Mouse (Mus musculus) embryo, embryonic 10.5 days (tissue): Measurements from ENCODE around the gene Crocc2.
A peak's percentile ranks its signal among the peaks of the same experiment; 100 is the strongest.

ENCODE experiments used
- DNase-seq: peaks from one replicate; pipeline ENCODE4 v3.0.0-alpha.2; 2015; ENCODE audit warnings: low spot score

Crocc2 gene

GRCm38 (mm10) chr1:93168295-93168775 is at the start of gene Crocc2:
Gene Crocc2 (plus strand): TSS chr1:93168725.
- no peak for DNase-seq

DNA sequence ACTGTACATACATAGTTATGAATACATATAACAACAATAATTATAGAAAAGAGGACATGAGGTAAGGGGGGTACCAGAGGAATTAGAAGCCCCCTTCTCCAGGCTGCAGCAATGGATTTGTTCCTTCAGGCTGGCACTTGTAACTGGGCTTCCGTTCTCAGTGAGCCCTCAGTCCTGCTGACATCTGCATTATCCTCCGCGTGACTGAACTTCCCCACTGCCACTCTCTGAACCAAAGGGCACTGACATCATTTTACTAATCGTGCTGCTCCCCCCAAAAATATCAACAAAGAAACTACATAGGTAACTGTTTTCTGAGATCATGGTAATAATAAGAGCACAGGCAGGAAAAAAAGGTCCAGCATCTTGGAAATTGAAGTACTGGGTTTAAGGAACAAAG is 49.7 kb upstream of the Crocc2 start:
- DNase-seq: no peak

- no peak for DNase-seq
Observed at GRCm38 (mm10) chr1:93123179-93123854, 45.2 kb upstream of the Crocc2 start.

DNA sequence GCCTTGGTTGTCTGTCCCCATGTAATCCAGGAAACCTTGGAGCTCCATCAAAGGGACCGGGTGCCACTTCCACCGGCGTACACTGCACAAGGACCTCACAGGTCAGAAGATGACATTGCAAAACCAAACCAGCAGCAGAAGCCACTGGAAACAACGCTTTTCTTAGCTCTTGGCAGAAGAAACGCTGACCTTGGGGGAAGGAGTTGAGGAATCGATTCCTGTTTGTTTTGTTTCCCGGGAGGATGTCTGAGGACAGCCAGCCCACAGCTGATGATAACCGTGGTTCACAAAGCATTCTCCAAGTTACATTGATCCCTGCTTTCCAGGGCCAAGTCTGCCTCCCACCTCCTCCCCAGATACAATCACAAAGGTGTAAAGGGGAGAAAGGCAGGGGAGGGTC is 44.5 kb upstream of the Crocc2 start:
- DNase-seq: no peak

DNA sequence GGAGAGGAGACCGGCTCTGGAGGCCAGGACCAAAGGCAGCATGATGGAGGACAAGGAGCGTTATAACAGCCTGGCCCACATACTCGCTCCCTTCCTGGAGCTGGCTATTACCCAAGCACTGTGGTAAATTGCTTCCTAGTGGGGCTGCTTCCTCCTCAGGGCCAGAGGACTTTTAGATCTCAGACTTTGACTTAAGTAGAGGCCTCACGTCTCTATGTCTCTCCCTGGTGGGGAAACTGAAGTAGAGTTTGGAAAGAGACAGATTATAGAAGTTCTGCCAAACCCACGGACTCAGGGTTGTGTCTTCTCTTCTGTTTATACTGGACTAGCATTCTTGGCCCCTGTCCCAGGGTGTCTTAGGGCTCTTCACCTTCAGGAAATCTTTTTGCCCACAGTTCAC is 43.3 kb upstream of the Crocc2 start:
- DNase-seq: no peak

DNA sequence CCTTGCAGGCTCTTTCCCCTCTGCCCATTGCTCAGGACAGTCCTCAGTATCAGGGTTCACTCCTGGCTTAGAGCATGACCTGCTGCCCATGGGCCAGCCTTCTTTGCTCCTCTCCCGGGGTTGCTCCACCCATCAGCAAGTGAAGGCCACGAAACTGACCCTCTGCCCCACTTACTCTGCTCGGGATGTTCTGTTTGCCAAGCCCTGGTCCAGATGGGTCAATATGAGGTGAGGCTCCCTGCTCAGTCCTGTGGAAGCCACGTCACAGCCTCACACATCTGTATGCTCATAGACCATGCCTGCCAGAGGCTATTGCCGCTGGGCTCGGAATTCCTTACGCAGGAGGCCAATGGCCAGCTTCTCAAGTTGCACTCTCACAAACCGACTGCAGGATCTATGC is 40.3 kb upstream of the Crocc2 start:
- DNase-seq: no peak

DNA sequence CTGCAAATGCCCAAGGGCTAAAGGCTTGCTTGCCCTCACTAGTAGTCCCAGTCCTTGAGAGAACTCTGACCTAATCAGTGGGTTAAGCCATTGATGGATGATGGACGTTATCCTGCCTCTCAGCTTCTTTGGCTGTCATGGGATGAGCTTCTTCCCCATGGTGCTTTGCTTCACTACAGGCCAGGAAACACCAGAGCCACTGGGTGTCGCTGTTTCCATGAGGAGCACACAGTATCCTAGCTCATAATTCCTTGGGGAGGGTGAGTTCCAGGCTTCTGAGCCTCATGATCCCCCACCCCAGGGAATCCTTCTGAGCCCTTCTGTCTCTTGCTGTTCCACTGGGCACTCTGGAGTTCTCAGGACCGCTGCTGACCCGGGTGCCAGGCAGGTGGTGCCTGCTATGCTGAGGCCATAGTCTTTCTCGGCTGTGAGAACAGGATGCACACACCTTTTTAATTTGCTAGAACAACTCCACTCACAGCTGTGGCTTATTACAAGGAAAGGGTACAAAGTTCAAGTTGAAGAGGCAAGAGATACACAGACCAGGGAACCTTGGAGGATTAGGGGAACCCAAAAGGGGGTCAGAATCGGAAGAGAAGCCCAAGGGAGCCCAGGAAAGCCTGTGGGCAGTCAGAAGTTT is 39.7 kb upstream of the Crocc2 start:
- peak; percentile 79 for DNase-seq

DNA sequence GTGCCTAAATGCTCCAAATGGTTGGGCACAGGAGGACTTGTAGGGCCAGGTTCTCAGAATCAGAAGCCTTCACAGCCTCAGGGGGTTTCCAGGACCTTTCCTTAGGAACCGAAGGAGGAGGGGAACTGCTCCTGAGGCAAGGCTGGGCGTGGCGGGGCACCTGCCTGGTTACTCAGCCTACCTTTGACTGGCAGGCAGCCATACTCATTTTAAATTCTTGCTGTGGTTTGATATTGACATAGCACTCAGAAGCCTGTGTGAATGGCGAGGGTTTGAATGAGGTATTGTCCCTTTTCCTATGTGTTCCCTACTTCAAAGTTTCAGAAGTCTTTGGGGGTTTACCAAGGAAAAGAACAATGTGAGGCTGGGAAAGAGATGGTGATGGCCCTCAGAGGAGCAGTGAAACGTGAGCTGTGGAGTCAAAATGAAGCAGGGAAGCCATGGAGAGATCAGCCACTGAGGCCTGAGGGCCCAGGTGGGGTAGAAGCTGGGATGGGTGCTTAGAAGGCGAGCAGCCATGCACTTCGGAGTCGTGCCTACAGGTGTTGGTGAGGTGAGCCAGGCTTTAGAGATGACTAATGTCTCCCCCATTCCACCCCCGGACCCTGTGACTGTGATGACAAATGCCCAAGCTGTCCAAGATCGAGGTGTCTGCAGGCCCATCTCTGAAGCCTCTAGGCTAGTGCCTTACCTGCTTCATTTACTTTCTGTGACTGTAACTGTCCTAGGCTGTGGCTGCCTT is 38.1 kb upstream of the Crocc2 start:
- no peak for DNase-seq

DNA sequence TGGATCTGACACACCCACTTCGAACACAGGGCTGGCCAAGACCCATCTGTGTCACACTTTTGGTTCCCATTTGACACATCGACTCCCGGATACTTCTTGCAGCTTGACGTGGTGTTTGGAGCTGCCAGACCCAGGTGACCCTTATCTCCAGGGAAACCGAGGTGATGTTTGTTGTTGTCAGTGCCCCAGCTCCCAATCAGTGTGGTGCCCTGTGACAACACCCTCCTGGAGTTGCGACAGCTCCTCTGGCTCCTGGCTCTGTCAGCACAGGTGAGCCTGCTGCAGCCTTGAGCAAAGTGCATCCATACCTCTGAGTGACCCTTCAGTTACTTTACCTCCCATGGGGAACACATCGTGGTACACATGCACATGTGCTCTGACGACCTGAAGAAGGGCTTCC is 35.8 kb upstream of the Crocc2 start:
- DNase-seq: no peak

- no peak for DNase-seq
Observed at GRCm38 (mm10) chr1:93135036-93135526, 33.4 kb upstream of the Crocc2 start, which contains the start of gene Agxt. Gene Agxt (plus strand): TSS chr1:93135240.

DNA sequence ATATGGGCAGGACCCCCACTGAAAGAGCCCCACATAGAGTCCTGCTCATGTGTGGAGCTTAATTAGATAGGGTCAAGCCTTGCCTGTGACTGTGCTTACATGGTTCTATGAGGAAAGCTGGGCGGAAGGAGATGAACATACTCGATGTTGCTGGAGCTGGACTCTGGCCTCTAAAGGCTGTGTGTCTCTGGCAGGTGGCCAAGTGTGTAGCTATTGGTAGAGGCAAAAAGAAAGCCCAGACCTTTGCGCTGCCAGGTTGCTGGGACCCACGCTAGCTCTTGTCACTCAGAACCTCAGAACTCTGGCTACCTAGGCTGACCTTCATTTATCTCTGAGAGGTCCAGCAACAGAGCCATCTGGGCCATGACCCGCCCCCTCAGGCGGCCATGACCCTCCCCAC is 30.0 kb upstream of the Crocc2 start:
- no peak for DNase-seq

- DNase-seq: no peak
Observed at GRCm38 (mm10) chr1:93139713-93140112, 28.8 kb upstream of the Crocc2 start.

- no peak for DNase-seq
Observed at GRCm38 (mm10) chr1:93142871-93143270, 25.7 kb upstream of the Crocc2 start.

DNA sequence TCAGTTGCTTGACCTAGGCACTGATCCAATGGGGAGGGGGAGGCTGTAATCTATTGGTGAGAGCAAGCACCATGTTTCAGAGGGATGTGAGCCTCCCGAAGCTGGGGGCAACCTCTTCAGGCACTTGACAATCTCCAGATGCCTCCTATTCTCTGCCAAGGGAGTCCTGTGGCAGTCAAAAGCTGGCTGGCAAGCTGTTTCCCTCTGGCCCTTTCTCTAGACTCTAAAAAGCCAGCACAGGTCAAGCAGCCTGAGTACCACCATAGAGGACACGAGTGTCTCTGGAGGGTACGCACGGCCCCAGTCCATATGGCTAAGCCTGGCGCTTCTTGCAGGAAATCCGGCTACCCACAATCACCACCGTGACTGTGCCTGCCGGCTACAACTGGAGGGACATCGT is 24.3 kb upstream of the Crocc2 start:
- DNase-seq: no peak

- DNase-seq: no peak
Observed at GRCm38 (mm10) chr1:93150907-93151661, 17.4 kb upstream of the Crocc2 start.

GRCm38 (mm10) chr1:93157566-93157965 is 11.0 kb upstream of the Crocc2 start:
- no peak for DNase-seq

DNA sequence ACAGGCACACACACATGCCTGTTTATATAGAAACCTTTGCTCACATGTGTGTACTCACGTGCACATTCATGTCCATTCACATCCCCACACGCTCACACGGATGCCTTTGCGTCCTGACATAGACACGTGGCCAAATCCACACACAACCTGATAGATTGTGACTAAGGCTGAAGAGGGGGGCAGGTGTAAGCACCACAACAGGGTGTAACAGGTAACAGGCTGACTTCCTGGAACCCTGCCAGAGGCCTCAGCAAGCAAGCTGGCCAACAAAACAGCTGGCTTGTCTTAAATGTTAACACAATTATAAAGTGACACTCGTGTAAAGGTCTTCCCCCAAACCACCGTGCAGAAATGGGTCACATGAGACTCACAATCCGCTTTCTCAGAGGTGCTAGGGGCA is 9.6 kb upstream of the Crocc2 start:
- no peak for DNase-seq

DNA sequence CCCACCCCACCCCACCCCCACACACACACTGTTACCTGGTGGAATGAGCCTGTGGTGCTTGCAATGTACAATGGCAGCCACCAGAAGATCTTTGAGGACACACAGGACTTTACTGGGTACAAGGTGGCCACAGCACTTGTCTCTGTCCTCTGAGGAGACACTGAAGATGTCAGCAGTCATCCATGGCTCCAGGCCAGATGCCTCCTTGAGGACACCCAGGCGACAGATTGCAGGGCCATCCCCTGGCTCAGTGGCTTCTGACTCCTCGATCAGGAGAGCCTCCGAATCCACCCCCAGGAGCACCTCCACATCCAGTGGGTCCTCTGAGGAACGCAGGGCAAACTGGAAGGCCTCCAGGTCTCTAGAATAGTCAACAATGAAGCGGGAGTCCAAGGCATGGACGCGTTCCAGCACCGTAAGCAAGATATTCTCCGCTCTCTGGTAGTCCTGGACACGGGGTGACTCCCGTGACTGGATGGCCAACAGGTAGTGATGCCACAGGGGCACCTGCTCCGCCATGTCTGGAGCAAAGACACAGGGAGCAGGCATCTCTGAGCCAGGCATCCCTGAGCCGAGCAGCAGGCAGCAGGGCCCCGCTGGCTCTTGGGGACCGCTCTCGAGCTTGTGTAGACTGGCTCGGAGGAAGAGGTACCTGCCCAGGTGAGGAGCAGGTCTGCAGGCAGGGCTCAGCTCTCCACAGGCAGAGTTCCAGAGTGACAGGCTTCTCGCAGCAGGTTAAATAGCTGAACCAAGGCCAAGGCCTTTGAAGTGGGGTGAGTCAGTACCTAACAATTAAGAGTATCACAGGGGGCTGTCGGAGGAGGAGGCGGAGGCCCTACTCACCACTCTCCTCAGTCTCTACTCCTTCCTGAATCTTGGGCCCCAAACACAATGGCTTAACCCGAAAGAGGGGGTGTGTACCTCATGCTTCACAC is 8.7 kb upstream of the Crocc2 start:
- DNase-seq: no peak

GRCm38 (mm10) chr1:93160501-93161133 is 7.9 kb upstream of the Crocc2 start, which contains the start of gene 2310007B03Rik:
Gene 2310007B03Rik (minus strand): TSS chr1:93160948.
- no peak for DNase-seq

- DNase-seq: no peak
Observed at GRCm38 (mm10) chr1:93161350-93161749, 7.2 kb upstream of the Crocc2 start.
